Mouse (Mus musculus) spleen, postnatal 4 days (tissue): Measurements from ENCODE around the gene Pparg.

Experiments
- DNase-seq, 2 experiments: peaks; one replicate each; pipeline ENCODE4 v3.0.0; 2022; ENCODE audit warnings: low spot score in 2 of 2

Gene Pparg

DNA sequence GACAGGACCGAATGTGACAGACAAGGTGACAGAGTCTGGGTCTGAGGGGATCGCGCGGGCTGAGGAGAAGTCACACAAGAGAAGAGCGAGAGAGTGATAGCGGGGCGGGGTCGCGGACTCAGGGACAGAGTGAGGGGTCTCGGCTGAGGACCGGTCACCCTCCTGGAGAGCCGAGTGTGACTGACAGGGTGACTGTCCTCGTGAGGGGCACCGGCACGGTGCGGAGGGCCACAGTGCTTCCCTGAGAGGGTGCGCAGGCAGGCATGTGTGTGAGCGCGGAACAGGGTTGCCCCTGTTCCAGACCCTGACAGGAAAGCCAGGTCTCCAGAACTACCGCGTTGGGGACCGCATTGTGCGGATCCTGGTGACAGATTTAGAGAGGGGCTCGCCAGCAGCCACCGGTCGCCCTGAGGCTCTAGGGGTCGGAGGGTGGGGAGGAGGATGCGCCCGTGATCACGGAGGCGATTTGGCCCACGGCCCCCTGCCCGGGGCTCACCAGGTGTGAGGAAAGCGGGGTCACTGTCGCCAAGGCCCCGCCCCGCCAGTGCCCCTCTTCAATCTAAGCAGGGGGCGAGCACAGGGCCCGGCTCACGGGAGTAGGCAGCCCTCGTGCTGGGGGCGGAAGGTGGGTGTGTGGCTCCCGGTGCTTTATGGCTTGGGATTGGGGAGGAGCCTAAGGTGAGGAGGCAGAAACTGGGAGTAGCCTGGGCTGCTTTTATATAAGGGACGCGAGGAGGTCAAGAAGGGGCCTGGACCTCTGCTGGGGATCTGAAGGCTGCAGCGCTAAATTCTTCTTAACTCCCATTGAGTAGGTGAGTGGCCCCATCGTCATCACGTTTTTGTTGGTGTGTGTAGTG, 1.1 kb downstream of the Pparg start:
- DNase-seq = peak in 1 of 2 experiments; percentile 60

- no peak for DNase-seq
These were observed 6.3 kb downstream of the Pparg start for GRCm38 (mm10) chr6:115366869-115367610.

DNA sequence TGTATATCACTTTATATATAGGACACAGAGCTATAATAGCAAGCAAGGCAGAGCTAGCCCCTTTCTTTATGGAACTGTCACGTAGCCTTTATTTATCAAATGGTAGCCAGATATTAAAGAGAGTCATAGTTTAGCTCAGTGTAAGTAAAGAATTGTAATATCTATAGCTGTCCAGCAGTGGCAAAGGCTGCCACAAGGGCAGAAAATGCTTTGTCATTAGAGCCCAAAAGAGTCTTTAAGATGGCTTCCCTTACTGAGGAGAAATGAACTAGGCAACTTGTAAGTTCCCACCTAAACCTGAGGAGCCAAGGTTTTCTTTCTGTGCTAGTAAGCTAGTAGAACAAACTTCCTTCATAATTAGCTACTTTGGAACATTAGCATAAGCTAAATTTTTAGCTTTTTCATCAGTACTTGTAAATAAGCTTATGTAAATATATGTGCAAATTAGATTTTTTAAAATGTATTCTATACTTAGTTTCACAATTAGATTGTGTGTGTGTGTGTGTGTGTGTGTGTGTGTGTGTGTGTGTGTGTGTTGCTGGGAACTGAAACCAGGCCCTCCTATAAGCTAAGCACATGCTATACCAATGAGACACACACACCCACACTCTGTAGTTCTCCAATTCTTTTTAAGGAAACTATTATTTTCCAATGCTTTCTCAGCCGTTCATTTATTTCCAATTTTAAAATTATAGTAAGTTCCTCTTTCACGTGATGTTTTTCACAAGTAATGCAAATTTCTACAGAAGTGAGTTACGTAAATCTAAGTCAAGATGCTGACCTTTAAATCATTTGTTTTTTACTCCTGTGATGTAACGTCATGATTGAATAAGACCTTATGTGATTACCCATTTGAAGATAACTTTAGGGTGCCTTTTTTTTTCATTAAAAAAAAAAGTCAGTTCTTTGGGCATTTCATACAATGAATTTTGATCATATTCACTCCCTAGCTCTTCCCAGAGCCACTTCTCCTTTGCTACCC, 14.4 kb downstream of the Pparg start:
- DNase-seq = no peak

DNA sequence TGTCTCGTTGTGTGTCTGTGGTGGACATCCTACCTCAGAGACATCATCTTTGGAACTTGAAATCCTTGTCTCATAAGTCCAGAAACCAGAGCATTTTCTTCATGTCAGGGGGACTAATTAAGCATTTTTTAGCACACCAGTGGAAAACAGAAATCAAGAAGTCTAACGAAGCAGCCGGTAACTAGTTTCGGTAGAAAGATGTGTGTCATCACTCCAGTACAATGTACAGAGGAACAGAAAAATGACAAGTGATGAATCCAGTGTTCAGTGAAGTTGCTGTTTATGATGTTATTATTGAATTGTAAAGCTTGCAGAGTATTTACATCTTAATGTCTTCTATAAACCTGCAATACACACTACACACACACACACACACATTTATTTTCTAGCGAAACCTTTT, 19.8 kb downstream of the Pparg start:
- no peak for DNase-seq

GRCm38 (mm10) chr6:115382712-115383111, 22.0 kb downstream of the Pparg start:
- DNase-seq = no peak

- DNase-seq = no peak
These were observed 29.3 kb downstream of the Pparg start for GRCm38 (mm10) chr6:115389945-115390540.

GRCm38 (mm10) chr6:115396911-115397310, 36.2 kb downstream of the Pparg start:
- no peak for DNase-seq

DNA sequence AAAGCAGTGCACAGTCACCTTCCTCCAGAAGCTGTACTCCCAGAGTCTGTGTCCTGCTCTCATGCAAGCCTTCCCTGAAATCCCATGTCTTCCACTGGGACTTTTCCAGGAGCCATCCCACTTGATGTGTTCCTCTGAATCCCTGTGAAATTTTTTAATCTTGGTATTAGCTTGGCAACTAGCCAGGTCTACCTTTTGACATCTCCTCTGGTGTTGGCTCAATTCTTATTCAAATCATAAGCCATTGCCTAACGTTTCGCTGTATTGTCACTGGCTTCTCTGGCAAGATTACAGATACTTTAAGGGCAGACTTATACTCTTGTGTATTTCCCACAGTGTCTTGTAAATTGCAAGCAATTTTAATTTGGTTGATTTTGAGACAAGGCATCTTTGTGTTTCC, 43.6 kb downstream of the Pparg start:
- no peak for DNase-seq

DNA sequence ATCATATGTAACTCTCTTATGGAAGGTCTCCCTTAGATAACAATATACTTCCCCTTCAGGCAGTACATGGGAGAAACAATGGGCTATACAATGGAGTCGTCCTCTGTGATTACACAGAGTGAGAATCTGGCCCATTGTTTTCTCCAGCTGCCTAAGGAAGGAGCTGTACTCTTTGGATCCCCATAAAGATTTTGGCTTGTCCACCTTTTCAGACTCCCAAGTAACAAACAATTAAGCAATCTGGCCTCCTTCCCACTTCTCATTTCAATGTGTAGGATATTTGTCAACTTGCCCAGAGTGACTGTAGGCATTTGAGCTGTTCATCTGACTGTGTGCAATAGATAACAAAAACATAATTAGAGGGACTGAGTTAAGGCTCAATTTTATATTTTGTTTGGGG, 50.7 kb downstream of the Pparg start:
- DNase-seq = no peak

DNA sequence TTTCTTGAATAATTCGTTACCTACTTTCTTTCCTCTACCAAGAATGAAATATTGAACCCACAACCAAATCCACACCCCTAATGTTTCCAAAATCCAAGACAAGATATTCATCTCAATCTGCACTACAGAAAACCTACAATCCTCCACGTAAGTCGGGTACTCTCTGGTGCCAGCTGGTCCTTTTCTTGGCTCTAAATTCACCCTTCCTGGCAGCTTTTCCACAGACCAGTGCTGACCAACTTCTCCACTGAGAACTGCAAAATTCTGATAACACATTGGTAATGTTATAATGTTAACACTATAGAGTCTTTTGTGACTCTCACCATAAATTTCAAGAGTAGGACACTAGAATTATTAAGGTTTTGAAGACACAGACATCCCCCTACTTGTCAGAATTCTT, 57.4 kb downstream of the Pparg start:
- DNase-seq = no peak

DNA sequence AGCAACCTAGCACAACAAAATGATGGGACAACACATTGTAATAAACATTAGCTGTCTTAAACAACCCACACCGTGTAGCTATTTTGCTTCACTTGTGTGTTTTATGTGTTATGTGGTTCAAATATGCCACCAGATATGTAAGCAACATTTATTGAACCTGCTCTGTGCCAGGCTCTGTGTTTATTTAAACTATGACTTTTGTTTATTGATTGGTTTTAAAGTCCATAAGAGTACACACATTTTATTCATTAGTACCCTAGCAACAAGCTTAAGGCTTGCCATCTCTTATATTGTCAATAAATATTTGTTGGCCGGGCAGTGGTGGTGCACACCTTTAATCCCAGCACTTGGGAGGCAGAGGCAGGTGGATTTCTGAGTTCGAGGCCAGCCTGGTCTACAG, 58.2 kb downstream of the Pparg start:
- DNase-seq = no peak

- no peak for DNase-seq
These were observed 60.2 kb downstream of the Pparg start for GRCm38 (mm10) chr6:115420963-115421362.

- DNase-seq = no peak
These were observed 60.9 kb downstream of the Pparg start for GRCm38 (mm10) chr6:115421665-115422064.

DNA sequence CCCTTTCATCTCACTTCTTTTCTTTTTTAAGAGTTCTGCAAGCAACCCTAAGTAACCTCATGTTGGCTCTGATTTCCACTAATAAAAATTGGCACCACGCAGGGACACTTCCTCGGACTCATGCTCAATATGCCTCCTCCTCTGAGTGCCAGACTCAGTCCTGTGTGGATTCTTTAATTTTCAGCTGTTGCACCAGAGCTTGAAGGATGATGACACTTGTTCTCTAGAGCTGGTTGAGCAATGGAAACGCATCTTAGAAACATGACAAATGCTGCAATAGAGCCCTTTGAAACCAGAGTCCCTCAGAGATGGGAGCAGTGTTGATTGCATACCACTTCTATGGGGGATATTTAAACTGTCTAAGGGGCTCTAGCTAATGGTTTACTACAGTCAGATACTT, 63.7 kb downstream of the Pparg start:
- DNase-seq = no peak

DNA sequence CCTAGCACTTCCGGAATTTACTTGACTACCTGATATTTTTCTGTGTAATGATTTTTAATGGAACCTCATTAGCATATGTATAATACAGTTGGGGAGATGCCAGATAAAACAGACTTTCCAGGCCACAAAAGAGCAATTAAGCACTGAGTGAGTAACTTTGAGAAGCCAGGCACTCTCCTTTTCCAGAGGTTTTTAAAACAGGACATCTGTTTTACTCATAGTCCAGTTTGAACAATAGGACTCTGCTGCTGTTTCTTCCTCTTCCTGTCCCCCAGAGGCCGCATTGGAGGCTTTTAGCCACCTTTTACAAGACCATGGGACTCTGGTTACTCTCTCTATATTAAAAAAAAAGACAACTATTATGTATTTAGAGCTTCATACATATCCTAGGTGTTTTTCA, 72.0 kb downstream of the Pparg start:
- DNase-seq = no peak

- DNase-seq = no peak
These were observed 73.3 kb downstream of the Pparg start for GRCm38 (mm10) chr6:115434054-115434453.

DNA sequence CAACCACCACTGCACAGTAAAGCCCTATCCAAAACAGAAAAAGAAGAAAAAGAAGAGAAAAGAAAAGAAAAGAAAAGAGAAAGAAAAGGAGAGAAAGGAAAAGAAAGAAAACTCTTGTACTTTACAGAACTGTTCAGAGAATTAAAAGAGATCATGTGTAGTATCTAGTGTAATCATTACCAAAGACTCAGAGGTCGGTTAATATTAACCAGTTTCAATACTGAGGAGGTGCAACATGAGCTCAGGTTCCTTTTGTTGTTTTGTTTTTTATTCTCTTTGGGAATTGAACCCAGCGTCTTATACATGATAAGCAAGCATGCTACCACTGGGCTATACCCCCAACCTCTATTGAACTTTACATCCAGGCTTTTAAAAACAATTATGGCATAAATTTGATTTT, 74.1 kb downstream of the Pparg start:
- DNase-seq = no peak

- no peak for DNase-seq
These were observed 79.7 kb downstream of the Pparg start for GRCm38 (mm10) chr6:115440231-115441006.

DNA sequence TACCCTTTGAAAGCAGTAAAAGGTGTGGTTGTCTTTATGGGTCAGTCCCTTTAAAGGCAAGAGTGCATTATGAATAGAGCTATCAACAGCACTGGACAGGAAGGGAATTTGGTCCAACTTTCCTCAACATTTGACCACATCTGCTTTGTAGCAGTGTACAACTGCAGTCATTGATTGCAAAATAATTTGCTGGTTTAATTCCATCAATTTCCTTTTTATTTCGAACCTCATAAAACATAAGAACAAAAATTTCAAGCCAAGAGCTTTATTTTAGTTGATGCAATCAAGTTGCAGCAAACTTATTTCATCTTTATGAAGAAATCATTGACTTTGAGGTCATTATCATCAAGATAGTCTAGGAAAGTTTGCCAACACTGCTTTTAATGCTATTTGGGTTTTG, 91.8 kb downstream of the Pparg start:
- DNase-seq = no peak

DNA sequence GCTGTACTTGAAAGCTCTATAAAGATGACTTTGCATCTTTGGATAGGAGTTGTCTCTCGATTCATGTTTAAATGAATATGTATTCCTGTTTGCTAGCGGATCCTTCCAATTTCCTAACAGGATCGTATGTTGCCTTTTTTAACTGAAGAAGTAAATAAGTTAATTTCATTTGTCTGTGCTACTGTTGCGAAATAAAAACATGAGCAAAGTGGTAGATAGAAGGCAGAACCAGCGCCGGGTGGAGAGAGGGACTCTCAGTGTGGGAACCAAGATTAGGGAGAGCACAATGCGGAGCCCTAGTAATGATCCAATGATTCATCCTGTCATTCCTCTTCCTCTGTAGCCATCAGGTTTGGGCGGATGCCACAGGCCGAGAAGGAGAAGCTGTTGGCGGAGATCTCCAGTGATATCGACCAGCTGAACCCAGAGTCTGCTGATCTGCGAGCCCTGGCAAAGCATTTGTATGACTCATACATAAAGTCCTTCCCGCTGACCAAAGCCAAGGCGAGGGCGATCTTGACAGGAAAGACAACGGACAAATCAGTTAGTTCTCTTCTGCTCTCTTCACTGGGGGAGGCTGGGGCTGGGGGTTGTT, 102.1 kb downstream of the Pparg start:
- no peak for DNase-seq
